Mouse (Mus musculus): Measurements from ENCODE around the gene Unc13d. TPM values are rescaled to one million over a fixed set of nuclear protein-coding genes. Genes with fewer than 3 reads are reported as not detected.
A peak's percentile ranks its signal among the peaks of the same experiment; 100 is the strongest.

The Unc13d gene
- polyA plus RNA-seq, 1 experiment, result 56.4 TPM

DNA sequence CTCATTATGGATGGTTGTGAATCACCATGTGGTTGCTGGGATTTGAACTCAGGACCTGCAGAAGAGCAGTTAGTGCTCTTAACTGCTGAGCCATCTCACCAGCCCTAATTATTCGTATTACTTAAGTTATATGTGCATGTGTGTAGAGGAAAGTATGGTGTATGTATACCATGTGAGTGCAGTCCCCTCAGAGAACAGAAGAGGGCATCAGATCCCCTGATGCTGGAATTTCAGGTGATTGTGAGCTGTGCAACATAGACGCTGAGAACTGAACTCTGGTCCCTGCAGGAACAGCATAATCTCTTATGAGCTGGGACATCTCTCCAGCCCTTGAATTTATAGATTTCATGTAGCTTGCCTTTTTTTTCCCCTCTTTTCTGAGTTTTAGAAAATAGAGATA, 35.9 kb downstream of the Unc13d start:
- Histone ChIP-seq H3K4me3 (replicated peaks; ENCODE audit: extremely low read depth, low read depth, low read length) (no peak overlapping the region), H3K4me1 (ENCODE audit: control insufficient read depth, insufficient read depth, low read length) (0 out of 2 replicates have a peak, but pooled peaks cover 2% of the 10 kb centered on the region)
- 99% methylated on average over 2 of the region's 2 CpGs for WGBS
- no peak for DNase-seq
- TF ChIP-seq POLR2A (IDR thresholded peaks at IDR 0.05; ENCODE audit: borderline replicate concordance, extremely low read depth, low read depth, low read length) (no peak), CTCF (IDR thresholded peaks at IDR 0.05; ENCODE audit: insufficient read depth, low read length) (no peak)

DNA sequence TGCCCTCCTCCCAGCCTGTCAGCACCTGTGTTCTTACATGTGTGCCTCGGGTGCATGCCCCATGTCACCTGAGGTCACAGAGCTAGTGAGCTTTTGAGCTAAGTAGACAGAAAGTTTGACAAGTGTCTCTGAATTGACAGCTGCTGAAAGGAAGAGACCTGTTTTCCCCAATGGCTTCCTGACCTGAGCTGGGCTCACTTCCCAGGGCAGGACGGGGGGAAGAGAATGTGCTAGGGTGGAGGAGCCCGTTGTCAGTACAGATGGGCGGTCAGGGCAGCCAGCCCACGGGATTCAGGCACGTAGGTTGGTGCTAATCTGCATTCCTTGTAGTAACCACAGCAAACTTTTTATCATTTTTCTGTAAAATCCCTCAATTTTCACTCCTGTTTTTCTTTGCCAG, 37.2 kb downstream of the Unc13d start:
- DNase-seq, result no peak

GRCm38 (mm10) chr11:116037826-116038225, 39.9 kb downstream of the Unc13d start:
- H3K4me3 ChIP-seq (replicated peaks; ENCODE audit: extremely low read depth, low read depth, low read length), result no peak overlapping the region
- 0 out of 2 replicates have a peak, but pooled peaks cover 2% of the 10 kb centered on the region for H3K4me1 ChIP-seq (ENCODE audit: control insufficient read depth, insufficient read depth, low read length)
- TF ChIP-seq POLR2A (IDR thresholded peaks at IDR 0.05; ENCODE audit: borderline replicate concordance, extremely low read depth, low read depth, low read length) (no peak), CTCF (IDR thresholded peaks at IDR 0.05; ENCODE audit: insufficient read depth, low read length) (no peak)
- WGBS, result 92% methylated on average over 9 of the region's 9 CpGs
- no peak for DNase-seq

More for the DNA sequence above, 37.2 kb downstream of the Unc13d start:
- Histone ChIP-seq H3K4me3 (replicated peaks; ENCODE audit: extremely low read depth, low read depth, low read length) (no peak overlapping the region), H3K4me1 (ENCODE audit: control insufficient read depth, insufficient read depth, low read length) (0 out of 2 replicates have a peak, but pooled peaks cover 2% of the 10 kb centered on the region)
- 58% methylated on average over 6 of the region's 6 CpGs for WGBS
- TF ChIP-seq POLR2A (IDR thresholded peaks at IDR 0.05; ENCODE audit: borderline replicate concordance, extremely low read depth, low read depth, low read length) (no peak), CTCF (IDR thresholded peaks at IDR 0.05; ENCODE audit: insufficient read depth, low read length) (no peak)

- no peak for DNase-seq
- 93% methylated on average over 3 of the region's 3 CpGs for WGBS
- Histone ChIP-seq H3K4me3 (replicated peaks; ENCODE audit: extremely low read depth, low read depth, low read length) (no peak overlapping the region), H3K4me1 (ENCODE audit: control insufficient read depth, insufficient read depth, low read length) (peaks cover 3% of the 10 kb centered on the region)
- no peak for TF ChIP-seq CTCF (IDR thresholded peaks at IDR 0.05; ENCODE audit: insufficient read depth, low read length)
- no peak for TF ChIP-seq POLR2A (IDR thresholded peaks at IDR 0.05; ENCODE audit: borderline replicate concordance, extremely low read depth, low read depth, low read length)
Measured at GRCm38 (mm10) chr11:116036671-116037070, 41.1 kb downstream of the Unc13d start.

DNA sequence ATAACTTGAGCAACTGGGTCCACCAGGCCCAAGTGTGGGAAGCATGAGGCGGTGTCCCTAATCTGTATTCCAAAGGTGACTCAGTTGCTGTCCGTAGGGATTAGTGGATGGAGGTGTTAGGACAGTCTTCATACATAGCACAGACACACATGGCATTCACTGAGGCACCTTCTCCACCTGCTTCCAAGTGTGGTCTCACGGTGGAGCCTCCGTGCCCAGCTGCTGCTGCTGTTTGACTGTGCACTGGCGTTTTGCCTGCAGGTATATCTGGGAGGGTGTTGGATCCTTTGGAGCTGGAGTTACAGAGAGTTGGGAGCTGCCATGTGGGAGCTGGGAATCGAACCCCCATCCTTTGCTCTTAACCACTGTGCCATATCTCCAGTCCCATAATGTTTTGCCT, 43.2 kb downstream of the Unc13d start:
- peaks cover 8% of the 10 kb centered on the region for H3K4me1 ChIP-seq (ENCODE audit: control insufficient read depth, insufficient read depth, low read length)
- TF ChIP-seq POLR2A (IDR thresholded peaks at IDR 0.05; ENCODE audit: borderline replicate concordance, extremely low read depth, low read depth, low read length), result no peak
- no peak for TF ChIP-seq CTCF (IDR thresholded peaks at IDR 0.05; ENCODE audit: insufficient read depth, low read length)
- 90% methylated on average over 6 of the region's 6 CpGs for WGBS
- no peak for DNase-seq
- H3K4me3 ChIP-seq (replicated peaks; ENCODE audit: extremely low read depth, low read depth, low read length), result no peak overlapping the region

- Histone ChIP-seq H3K4me1 (ENCODE audit: control insufficient read depth, insufficient read depth, low read length) (peaks cover 8% of the 10 kb centered on the region), H3K4me3 (replicated peaks; ENCODE audit: extremely low read depth, low read depth, low read length) (peak overlapping the region; percentile 81)
- no peak for TF ChIP-seq POLR2A (IDR thresholded peaks at IDR 0.05; ENCODE audit: borderline replicate concordance, extremely low read depth, low read depth, low read length)
- no peak for TF ChIP-seq CTCF (IDR thresholded peaks at IDR 0.05; ENCODE audit: insufficient read depth, low read length)
- WGBS, result 18% methylated on average over 14 of the region's 14 CpGs
- no peak for DNase-seq
Measured at GRCm38 (mm10) chr11:116030898-116031845, 46.6 kb downstream of the Unc13d start.

- peaks cover 8% of the 10 kb centered on the region for H3K4me1 ChIP-seq (ENCODE audit: control insufficient read depth, insufficient read depth, low read length)
- peak within 1 kb of the TSS; percentile 81 for H3K4me3 ChIP-seq (replicated peaks; ENCODE audit: extremely low read depth, low read depth, low read length)
- peak; percentile 97 for DNase-seq
- peak; percentile 77 for TF ChIP-seq POLR2A (IDR thresholded peaks at IDR 0.05; ENCODE audit: borderline replicate concordance, extremely low read depth, low read depth, low read length)
- no peak for TF ChIP-seq CTCF (IDR thresholded peaks at IDR 0.05; ENCODE audit: insufficient read depth, low read length)
- under 1% methylated on average over 67 of the region's 67 CpGs for WGBS
Measured at GRCm38 (mm10) chr11:116030088-116030897, 47.5 kb downstream of the Unc13d start, which contains the start of gene Unk. Gene Unk (plus strand): TSS chr11:116030322.

- H3K4me1 ChIP-seq (ENCODE audit: control insufficient read depth, insufficient read depth, low read length), result peaks cover 8% of the 10 kb centered on the region
- TF ChIP-seq CTCF (IDR thresholded peaks at IDR 0.05; ENCODE audit: insufficient read depth, low read length) (no peak), POLR2A (IDR thresholded peaks at IDR 0.05; ENCODE audit: borderline replicate concordance, extremely low read depth, low read depth, low read length) (no peak)
- no peak overlapping the region for H3K4me3 ChIP-seq (replicated peaks; ENCODE audit: extremely low read depth, low read depth, low read length)
- no peak for DNase-seq
- 72% methylated on average over 6 of the region's 6 CpGs for WGBS
Measured at GRCm38 (mm10) chr11:116029086-116029865, 48.5 kb downstream of the Unc13d start.

Data from lung, adult 2 months (tissue).